Mouse (Mus musculus): ENCODE results near the gene Yipf4.

DNA sequence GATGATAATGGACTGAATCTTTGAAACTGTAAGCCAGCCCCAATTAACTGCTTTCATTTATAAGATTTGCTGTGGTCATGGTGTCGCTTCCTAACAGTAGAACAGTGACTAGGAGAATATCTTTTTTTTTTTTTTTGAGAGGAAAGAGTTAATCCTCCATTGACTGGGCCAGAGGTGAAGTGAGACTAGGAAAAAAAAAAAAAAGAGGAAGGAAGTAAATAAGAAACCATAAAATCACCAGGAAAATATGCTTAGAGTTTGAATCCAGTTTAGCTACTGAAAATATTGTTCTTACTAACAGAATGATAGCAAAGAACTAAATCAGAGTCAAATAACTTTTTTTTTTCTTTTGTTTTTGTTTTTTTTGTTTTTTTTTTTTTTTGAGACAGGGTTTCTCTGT lies 34.6 kb upstream of the Yipf4 start:
- TF ChIP-seq CTCF (IDR thresholded peaks at IDR 0.05; ENCODE audit: low read depth) (no peak), EP300 (optimal IDR thresholded peaks at IDR 0.05) (no peak)
